Mouse (Mus musculus) B cell, adult 2 months (primary cell): ENCODE measurements around the gene Dirc2.

Experiments used
- DNase-seq, 2 experiments: peaks; one replicate each; pipeline ENCODE4 v3.0.0; 2022

Dirc2 gene

DNA sequence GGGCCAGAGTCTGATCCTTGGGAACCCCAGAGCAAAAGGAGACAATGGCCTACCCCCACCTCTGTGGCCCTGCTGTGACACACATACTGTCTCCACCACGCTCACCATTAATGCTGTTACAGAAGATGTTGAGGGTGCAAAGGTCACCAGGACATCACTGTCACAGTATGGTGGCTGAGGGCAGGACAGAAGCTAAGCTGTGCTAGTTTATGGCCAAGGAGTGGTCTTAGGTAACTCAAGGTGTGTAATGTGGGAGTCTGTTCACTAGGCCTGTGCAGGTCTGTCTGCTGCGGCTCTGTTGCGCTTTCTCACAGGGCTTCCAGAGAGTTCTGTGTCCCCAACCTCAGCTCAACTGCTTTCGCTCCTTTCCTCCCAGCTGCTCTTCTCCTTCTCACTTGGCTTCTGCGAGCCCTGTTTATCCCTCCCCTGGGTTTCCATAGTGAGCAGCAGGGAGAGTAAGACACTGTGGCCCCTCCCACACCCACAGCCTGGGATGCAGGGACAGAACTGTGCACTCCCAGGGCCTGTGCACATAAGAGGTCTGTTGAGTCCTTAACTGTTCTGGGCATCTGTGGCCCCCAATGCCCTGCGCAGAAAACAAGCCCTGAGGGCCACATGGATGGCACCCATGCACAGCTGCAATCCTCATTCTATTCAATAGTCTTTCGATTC is 30.9 kb downstream of the Dirc2 start:
- DNase-seq, result no peak

DNA sequence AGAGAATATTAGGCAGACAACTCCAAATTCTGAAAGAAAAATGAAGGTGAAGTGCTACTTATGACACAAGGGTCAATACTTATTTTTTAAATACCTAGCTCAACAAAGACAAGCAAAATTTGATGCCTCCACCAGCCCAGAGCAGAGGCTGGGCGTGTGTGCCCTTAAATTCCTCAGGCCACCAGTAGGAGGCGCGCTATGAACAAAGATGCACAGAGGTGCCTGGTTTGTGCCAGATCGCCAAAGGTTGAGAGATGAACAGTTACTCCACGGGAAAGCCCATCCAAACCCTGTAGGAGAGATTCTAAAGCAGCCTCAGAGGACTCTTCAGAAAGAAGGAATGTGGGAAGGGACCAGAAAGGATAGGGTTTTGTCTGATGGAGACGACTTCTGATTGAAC is 35.1 kb downstream of the Dirc2 start:
- peak; percentile 82 for DNase-seq

DNA sequence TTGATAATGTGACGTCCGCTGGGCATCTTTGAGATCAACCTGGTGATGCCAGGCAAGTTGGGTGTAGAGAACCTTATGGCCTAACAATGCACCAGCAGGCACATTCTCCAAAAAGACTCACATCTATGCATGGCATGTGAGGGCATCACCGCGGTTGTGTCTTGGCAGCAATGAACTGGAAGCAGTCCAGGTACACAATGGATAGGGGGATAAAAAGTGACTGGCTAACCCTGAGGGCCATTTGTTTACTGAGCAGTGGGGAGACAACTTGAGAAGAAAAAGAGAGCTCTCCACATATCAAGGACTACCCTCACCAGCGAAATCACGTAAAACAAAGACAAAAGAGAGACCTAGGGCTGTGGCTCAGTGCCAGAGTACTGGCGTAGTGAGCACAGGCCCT is 37.1 kb downstream of the Dirc2 start:
- no peak for DNase-seq

DNA sequence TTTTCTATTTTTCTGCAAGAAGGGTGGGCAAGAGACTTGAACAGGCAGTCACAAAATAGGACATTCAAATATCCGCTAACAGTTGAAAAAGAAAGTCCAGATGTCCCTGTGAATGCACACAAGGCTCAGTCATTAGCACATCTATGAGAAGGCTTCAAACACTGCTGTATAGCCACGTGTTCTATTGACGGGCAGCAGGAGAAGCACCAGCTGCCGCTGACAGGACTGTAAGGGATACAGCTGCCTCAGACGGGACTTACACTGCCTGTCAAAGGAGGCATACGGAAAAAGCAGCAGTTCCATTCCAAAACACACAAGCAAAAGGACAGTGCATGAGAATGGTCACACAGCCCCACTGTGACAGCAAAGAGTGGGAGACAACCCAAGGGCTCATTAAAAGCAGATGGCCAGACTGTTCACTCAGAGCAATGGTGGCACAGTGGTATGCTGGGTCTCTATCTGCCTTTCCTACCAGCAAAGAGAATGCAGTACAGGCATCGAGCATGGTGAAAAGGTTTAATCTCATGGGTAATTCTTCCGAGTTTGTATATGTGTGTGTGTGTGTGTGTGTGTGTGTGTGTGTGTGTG is 39.9 kb downstream of the Dirc2 start:
- no peak for DNase-seq

DNA sequence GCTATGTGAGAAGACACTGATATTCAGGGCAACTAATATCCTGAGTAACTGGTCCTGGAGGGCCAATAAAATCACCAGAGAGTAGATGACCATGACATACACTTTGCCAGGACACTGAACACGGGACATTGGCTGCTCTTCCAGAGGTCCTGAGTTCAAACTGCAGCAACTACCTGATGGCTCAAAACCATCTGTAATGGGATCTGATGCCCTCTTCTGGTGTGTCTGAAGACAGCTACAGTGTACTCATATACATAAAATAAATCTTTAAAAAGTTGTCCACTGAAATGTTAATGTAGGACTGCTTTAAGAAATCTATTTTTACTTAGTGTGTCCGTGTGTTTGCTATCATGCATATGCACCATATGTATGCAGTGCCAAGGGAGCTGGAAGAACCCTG is 42.6 kb downstream of the Dirc2 start:
- no peak for DNase-seq

DNA sequence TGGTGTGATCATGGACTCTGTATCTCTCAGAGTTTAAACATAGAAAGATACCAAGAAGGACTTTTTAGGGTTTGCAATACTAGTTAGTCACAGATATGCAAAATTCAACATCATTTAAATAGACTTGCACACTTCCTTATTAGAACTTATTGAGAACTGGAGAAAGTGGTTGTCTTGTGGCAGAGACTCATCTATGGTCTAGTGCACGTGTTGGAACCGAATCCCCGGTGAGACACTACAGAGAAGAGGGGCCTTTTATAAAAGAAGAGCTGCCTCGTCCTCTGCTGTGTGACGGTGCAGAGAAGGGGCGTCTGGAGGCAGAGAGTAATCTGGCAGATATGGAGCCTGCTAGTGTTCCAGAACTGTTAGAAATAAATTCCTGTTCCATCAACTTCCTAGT is 44.6 kb downstream of the Dirc2 start:
- no peak for DNase-seq

DNA sequence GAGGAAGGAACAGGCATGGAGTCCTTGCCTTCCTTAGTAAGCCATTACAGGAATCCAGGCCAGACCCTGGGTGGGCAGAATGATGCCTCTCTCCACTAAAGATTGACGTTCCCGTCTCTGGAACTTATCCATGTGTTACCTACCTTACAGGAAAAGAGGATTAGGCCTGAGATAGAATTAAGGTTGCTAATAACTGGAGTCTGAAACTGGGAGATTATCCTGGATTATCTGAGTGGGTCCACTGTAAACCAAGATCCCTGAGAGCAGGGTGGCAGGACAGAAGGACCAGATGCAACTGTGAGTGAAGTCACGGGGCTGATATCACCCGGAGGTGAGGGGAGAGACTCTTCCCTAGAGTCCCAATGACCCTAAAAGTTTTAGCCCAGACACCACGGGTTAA is 51.4 kb downstream of the Dirc2 start:
- DNase-seq, result no peak

DNA sequence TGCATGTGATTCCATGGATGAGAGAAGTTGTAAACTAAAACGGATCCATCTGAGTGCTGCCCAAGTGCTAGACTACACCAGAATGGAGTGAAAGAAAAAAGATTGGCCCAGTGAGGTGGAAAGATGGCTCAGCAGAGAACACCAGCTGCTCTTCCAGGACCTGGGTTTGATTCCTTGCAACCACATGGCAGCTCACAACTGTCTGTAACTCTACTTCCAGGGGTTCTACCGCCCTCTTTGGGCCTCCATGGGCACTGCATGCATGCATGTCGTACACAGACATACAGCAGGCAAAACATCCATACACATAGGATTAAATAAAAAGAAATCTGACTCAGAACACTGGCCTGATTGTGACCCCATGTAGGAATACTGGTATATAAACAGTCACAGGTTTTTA is 52.9 kb downstream of the Dirc2 start:
- DNase-seq, result peak in 1 of 2 experiments; percentile 3

DNA sequence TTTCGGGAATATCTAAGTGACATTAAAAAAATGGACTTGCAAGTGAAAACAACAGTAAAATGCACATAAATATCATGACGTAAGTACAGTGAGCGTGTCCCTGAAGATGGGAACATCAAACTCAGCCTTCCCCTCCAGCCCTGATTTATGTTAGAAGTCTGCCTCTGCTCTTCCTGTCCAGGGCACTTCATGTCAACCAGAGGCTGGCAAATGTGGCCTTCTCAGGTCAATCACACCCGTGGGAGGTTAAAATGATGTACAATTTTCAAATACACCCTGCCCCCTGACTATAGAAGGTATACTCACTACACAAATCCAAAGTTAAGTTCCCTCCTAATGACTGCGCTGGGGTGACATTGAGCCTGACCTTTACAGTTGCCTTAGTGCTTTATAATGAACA is 53.4 kb downstream of the Dirc2 start:
- no peak for DNase-seq

DNA sequence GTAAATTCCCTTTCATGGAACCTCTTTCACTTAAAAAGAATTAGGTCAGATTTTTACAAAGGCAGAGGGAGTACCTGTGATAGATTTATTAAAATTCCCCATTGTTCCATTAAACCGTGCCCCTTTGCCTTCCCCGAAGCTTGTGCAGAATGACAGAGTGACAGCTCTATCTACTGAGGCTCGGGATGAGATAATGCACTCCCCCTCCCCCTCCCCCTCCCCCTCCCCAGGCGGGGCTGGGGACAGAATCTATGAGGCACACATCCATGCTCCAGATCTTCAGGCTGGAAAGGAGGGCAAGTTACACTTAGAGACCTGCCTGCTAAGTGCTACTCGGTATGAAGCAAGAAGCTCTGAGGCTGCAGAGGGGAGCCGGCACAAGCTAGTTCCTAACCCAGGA is 53.8 kb downstream of the Dirc2 start:
- DNase-seq, result no peak

DNA sequence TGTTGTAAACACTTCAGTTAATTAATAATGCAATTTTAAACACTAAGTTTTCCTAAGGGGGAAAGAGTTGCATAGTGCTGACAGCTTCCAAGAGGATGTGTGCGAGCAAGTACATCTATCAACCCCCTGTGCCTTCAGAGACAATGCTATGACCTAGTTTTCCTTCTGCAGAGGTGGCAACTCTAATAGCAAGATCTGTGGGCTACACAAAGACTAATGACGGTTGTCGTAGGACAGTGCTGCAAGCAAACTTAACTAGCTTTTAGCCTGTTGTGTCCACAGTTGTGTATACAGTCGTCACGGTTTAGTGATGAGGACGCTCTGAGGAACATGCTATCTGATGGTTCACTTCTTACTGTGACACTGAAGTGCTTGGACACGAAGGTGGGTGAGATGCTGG is 54.5 kb downstream of the Dirc2 start:
- no peak for DNase-seq

DNA sequence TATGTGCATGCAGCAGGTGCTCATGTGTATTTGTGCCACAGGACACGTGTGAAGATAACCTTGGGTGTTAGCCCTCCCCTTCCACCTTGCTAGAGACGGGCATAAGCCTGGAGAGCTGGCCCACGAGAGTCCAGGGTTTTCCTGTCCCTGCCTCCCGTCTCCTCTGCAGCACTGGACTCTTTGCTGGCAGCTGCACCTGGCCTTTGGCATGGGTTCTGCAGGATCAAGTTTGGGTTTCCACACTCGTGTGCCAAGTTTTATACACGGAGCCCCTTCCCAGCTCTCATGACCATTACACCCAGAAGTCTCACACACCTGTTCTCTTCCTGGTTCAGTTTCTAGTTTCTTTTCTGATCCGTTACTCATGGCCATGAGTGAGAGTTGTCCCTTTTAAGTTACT is 55.5 kb downstream of the Dirc2 start:
- no peak for DNase-seq

DNA sequence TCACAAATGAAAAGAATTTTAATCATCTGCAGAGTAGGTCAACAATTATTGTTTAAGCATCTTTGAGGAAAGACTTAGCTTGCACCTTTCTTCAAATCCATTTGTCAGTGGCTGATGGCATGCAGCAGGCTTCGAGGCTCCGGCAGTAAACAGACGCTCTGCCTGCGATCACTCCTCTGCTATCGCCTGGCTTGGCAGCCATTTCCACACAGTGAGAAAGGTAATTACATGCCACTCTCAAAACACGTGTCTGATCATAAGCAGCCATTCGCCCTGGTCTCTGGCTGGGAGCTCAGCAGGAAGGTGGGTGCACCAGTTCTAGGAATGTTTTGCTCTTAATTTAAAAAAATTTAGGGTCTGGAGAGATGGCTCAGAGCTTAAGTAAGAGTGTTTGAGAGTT is 58.2 kb downstream of the Dirc2 start:
- no peak for DNase-seq

DNA sequence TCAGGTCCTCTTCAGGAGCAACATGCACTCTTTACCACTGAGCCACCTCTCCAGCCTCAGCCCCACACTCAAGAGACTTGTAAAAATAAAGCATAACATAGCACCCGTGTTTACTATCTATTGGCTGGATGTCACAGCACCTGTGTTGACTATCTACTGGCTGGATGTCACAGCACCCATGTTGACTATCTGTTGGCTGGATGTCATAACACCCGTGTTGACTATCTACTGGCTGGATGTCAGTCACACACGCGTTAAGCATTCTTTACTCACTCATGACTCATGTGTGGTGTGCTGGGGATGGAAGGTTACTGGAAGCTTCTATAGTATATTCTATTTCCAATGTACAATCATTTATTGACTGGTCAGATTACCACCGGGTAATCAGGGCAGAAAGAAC is 62.2 kb downstream of the Dirc2 start:
- DNase-seq, result no peak

DNA sequence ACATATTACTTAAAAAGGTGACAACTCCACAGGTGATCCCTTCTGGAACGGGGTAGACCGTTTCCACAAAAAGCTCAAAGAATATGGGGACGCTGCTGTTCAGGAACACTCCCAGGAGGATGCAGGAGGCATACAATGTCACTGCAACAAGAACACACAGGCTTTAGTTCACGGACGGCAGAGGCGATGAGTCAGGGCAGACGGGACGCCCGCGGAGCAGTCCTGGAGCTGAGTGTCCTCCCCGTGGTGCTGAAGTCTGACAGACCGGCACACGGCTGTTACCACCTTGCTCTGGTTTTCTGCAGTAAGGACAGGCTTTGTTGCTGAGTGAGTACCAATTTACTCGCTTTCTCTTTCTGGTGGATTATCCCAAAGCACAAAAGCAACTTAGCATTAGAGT is 64.4 kb downstream of the Dirc2 start:
- DNase-seq, result no peak

DNA sequence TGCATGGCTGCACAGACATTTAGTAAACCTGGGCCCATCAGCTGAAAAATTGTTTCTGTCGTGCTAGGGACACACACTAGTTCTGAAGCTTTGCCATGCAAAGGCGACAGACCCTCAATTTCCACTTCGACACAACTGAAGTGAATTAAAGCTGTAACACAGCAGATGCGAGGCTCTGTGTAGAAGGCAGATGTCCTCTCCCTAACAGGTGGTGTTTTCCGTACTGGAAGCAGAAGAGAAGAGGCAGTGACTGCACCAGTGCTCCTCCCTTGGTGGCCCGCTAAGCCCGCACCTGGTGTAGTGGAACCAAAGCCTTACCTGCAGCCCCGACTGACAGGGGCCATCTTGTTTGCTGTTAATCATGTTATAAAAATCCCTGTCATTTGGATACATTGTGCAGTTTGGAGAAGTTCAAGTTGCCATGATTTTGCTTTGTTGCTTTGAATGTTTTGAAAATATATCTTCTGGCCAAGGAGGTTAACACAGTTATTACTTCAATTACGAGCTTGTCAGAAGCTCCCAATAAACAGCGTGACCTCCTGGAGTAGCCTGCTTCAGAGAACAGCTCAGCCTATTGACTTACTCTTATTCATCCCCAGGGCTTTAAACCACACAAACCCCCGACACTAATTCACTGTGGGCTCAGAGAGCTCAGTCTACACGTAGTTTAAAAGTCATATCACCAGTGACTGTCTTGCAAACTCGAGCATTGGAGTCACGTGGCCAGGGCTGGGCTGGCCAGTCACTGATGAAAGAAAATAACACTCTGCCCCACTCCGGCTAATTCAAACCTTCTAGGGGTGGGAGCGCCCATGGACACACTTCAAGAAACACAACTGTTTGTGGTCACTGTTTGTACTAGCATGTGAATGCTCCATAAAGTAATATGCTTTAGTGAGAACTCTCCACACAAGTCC is 65.1 kb downstream of the Dirc2 start:
- no peak for DNase-seq

DNA sequence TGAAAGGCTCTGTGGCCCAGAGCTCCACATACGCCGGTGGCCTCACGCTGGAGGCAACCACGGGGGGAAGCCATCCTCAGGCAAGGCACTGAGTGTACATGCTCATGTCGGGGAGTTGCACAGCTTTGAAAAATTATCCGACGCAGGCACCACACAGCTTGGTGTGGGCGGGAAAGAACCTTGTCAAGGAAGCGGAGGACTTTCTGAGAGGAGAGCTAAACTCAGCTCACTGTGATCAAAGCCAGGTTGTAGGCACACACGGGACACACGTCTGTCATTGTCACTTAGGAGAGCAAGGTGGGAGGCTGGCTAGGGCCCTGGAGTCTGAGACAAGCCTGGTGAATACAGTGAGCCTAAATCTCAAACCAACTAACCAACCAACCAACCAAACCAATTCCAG is 67.3 kb downstream of the Dirc2 start:
- no peak for DNase-seq

DNA sequence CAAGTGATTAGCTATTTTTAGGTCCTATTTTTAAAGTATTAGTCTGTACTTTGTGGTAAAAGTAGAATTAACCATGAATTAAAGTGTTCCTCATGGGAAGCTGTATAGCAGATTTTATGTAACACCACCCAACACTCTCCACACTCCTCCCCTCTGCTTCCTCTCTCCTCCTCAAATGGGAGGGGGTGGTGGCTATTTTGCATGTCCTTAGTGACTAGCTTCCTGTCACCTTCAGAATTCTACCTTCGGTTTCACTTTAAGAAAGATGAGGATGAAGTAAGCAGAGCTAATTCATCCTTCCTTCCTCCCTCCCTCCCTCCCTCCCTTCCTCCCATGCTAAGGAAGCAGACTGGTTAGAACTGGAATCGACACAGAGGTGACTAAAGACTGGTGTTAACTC is 73.1 kb downstream of the Dirc2 start:
- DNase-seq, result peak; percentile 27 to 36

DNA sequence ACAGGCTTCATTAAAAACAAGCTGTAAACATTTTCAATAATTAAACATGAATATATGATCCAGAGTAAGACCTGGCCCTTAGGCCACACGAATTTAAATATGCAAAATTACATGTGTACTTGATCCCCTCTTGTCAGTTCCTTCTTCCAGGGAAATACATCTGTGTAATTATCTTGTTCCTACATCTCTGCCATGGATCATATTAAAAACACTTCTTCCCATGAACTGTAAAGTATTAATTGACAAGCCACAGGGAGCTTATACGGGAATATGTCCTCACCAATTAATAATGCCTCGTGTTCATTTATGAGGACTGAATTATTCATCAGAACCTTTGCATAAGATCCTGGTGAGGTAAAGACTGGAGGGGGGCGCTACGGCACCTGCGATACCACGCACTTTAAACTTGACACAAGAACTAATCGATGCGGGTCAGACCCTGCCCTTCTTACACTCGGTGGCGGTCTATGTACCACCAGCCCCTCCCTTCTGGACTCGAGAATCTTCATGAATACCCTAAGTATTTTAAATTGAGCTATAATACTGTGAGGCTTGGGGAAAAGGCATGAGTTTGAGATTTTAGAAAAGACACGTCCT is 74.8 kb downstream of the Dirc2 start:
- no peak for DNase-seq

DNA sequence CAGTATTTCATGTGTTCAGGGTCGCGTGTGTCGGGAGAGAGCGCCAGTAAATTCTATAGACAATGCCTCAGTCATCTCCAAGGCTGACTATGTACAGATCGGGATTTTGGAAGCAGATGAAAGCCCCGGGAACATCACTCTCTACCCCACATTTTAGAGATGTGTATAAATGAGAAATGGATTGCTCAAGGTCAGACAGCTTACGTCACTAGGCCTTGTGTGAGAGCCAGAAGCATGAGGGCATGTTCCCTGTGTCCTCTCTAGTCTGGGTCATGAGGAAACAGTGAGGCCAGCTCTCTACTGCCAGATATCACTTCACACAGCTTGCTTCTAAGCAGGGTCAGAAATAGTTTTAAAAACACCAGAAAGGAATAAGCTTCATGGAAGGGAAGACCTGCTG is 77.5 kb downstream of the Dirc2 start:
- DNase-seq, result no peak

DNA sequence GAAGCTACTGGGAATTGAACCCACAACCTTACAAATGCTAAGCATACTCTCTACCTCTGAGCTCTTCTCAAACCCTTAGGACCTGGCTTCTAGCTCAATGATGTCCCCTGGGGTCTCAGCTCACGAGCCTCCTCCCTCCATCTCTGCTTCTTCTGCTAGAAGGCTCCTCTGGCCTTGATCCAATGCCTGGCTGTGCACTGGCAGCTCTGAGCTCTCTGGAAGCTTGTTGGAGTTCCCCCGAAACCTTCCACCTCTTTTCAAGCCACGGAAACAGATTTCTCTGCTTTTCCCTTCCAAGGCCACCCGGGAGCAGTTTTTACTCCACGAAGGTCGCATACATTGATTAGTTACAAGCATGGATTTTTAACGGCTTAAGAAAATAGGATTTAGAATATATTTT is 82.7 kb downstream of the Dirc2 start:
- no peak for DNase-seq

DNA sequence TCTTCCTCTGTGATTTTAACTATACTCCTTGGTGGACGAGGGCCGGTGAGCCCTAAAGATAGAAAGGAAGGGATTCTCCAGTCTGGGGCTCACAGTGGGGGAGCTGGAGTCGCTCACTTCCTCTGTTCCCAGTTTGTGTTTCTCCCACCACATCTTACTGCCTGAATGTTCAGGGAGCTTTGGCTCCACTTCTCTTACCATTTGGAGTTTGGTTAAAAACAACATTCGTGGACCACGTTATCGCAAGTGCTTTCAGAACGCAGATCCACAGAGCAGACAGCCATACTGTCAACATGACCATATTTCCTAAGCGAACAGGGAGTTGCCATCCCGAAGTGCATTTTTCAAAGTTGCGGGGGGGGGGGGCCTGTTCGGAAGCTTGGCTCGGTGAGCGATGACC is 84.1 kb downstream of the Dirc2 start:
- DNase-seq, result no peak

DNA sequence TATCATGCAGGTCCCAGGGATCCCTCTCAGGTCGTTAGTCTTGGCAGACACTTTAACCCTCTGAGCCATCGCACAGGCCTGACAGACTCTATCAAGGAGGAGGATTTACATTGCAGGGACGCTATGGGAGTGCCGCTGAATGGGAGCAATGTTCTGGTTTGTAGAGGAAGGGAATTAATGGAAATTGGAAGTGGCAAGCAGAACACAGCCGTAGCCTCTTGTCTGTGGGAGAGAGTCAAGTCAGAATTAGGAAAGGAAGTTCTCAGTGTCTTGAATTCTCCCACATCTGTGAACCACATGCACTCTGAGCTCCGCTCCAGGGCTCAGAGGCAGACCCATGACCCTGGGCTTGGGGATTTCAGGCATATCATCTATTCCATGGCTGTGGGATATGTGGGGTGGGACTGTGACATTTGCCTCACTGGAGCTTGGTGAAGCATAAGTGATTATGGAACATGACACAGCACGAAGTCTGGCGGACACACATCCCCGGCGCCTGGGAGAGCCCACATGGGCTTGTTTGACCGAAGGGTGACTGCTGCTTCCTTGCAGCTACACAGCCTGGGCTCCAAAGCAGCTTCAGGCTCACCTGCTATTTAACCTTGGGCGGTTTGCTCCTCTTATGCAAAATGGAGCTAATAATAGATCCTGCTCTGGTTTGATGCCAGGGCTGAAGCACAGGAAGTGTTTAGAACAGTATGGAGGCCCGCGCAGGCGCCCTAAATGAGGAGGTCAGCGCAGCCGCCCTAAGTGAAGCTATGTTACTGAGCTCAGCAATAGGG is 87.6 kb downstream of the Dirc2 start:
- no peak for DNase-seq
